Mouse (Mus musculus) small intestine, adult 2 months (tissue): ENCODE measurements at regions not wholly inside any gene's neighbourhood (a gene's known extent, or its start where the extent isn't known, plus 50 kb on each side); places are given as distances from the start of the nearest gene placed in this dataset.

Experiments used
- H3K27ac ChIP-seq: fragments of 200-500 bp; 2 replicates; pipeline ENCODE4 v1.5.1; 2012; ENCODE audit warnings: low read depth, low read length, control low read depth, inconsistent platforms; ENCODE audit not compliant: insufficient read depth
- H3K27me3 ChIP-seq: fragments of 200-500 bp; 2 replicates; pipeline ENCODE4 v1.6.1; 2012; ENCODE audit warnings: mild to moderate bottlenecking, moderate library complexity, low read length, inconsistent platforms; ENCODE audit not compliant: control insufficient read depth, insufficient read depth
- H3K36me3 ChIP-seq: fragments of 200-500 bp; 2 replicates; pipeline ENCODE4 v1.6.1; 2012; ENCODE audit warnings: mild to moderate bottlenecking, low read length, control low read depth, inconsistent platforms; ENCODE audit not compliant: control insufficient read depth, insufficient read depth
- H3K4me1 ChIP-seq: fragments of 200-500 bp; 2 replicates; pipeline ENCODE4 v1.6.1; 2012; ENCODE audit warnings: low read length, inconsistent platforms, mixed read lengths; ENCODE audit not compliant: control insufficient read depth, insufficient read depth, insufficient read length
- H3K4me3 ChIP-seq: fragments of 200-500 bp; 2 replicates; pipeline ENCODE4 v1.5.1; 2012; ENCODE audit warnings: low read depth, mild to moderate bottlenecking, control low read depth, inconsistent platforms, low read length, moderate library complexity
- CTCF ChIP-seq: fragments of 200-500 bp; IDR thresholded peaks from 2 replicates; pipeline ENCODE4 v1.5.1; 2012; ENCODE audit warnings: low read depth, mild to moderate bottlenecking, control low read depth, inconsistent platforms, low read length, moderate library complexity, mixed read lengths; ENCODE audit not compliant: insufficient replicate concordance, insufficient read length; ENCODE audit errors: extremely low read depth
- POLR2A ChIP-seq: fragments of 200-500 bp; IDR thresholded peaks from 2 replicates; pipeline ENCODE4 v1.6.1; 2012; ENCODE audit warnings: low read depth, mild to moderate bottlenecking, control low read depth, inconsistent platforms, low read length, moderate library complexity
- WGBS: fragments of 180-500 bp; shearing (Covaris S2); methylation state at CpG from one replicate; pipeline ENCODE4 v1.1.7; 2018; 5-methylcytosine and 5-hydroxymethylcytosine counted together

DNA sequence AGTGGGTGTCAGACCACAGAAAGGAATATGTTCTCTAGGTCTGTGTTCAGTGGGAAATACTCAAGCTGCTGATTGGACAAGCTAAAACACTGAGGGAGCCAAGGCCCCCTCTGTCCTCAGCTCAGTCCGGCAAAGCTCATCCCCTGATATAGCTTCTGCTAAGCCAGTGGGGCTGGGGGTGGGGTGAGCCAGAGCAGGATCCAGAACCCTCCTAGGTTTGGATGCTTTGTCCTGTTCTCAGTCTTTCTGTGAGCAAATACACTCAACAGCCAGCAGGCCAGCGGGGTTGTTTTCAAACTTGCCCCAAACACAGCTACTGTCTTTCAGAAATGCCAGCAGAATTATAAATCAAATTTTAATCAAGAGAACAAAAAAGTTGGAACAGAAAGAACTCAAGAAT is 454.4 kb downstream of the Wdr11 start:
- Histone ChIP-seq H3K36me3 (no peaks in the 10 kb centered on the region), H3K4me1 (peaks cover 13% of the 10 kb centered on the region; the same call in 1 of the 2 replicates), H3K27ac (no peak overlapping the region), H3K27me3 (no peaks in the 10 kb centered on the region), H3K4me3 (no peak overlapping the region)
- WGBS: 93% methylated on average over 2 of the region's 2 CpGs
- TF ChIP-seq CTCF (no peak), POLR2A (no peak)

DNA sequence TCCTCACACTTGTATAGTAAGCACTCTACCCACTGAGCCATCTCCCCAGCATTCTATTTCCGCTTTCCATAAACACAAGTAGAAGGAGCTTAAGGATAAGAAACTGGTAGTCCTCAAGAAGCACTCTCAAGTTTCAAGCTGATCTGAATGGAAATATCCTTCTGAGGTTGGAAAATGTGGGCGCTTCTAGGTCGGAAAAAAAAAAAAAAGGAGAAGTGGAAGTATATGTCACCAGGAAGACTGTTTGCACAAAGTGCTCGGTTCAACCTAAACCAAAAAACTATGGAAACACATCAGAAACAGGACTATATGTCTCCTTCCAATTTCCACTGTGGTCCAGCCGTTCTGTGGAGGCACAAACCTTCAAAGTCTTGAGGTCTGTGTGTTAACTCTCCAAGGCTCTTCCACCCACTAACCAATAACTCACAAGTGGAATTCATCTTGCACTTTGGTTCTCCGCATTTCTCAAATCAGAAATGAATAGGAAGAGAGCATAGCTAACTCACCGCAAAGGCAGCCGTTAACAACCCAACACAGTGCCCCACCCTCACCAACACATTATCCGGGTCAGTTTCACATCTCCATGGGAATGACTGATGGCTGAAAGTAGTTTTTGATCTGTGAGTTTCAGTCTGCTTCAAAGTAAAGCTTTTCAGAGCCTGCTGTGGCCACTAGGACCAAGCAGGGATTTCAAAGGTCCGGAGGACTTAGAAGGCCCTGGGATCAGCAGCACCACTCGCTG is 455.8 kb downstream of the Wdr11 start:
- Histone ChIP-seq H3K36me3 (no peaks in the 10 kb centered on the region), H3K4me1 (peaks cover 9% of the 10 kb centered on the region; the same call in 1 of the 2 replicates), H3K27me3 (no peaks in the 10 kb centered on the region), H3K4me3 (no peak overlapping the region), H3K27ac (no peak overlapping the region)
- TF ChIP-seq CTCF (no peak), POLR2A (no peak)
- WGBS: 81% methylated on average over 11 of the region's 11 CpGs

DNA sequence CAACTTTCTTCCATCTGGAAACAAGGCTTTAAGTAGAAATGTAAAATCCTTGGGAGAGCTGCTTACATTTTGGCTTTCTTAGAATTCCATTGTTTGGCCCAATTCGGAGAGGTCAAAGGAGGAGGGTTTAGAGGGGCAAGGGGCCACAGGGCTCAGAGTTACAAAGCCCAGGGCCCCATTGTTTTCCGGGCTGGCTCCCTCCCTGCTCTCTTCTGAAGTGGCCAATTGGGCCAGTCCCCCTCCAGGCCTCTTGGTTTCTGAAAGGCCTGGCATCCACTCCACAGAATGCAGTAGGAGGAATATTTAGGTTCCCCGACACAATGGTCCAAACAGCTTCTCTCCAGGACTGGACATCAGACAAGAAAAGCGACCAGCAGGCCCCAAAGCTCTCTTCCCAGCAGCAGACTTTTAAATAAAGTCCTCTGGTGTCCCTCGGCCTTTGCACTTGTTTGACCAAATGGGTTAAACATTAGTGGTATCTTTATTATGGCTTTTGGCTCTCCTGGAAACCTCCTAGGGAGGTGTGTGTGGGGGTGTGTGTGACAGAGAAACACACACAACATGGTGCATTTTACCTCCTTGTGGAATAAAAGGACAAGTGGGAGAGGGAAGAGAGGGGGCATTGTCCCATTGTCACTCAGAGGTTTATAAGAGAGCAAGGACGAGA is 456.6 kb downstream of the Wdr11 start:
- TF ChIP-seq POLR2A (no peak), CTCF (no peak)
- 74% methylated on average over 6 of the region's 6 CpGs for WGBS
- peaks cover 9% of the 10 kb centered on the region; the same call in 1 of the 2 replicates for H3K4me1 ChIP-seq
- no peak overlapping the region for H3K4me3 ChIP-seq
- no peaks in the 10 kb centered on the region for H3K27me3 ChIP-seq
- H3K36me3 ChIP-seq: no peaks in the 10 kb centered on the region
- H3K27ac ChIP-seq: no peak overlapping the region

DNA sequence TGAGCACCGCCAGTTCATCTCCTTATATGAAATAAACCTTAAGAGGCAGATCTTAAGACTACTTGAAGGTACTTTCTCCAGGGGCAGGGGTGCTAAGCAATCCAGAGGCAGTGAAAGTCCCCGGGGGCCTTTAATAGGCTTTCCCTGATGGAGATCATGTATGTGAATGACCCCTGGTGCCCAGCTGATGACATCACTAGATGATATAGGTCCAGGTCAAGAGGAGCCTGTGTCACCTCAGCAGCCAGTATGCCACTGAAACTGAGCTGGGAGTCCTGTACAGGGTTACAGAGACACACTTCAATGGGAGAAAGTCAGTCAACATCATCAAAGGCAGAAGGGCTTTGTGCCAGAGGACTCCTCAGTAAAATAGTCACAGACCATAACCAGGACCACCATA is 457.8 kb downstream of the Wdr11 start:
- 86% methylated on average over 2 of the region's 2 CpGs for WGBS
- Histone ChIP-seq H3K27me3 (no peaks in the 10 kb centered on the region), H3K27ac (no peak overlapping the region), H3K4me1 (peaks cover 3% of the 10 kb centered on the region; the same call in 1 of the 2 replicates), H3K4me3 (no peak overlapping the region), H3K36me3 (no peaks in the 10 kb centered on the region)
- no peak for TF ChIP-seq POLR2A
- TF ChIP-seq CTCF: no peak

DNA sequence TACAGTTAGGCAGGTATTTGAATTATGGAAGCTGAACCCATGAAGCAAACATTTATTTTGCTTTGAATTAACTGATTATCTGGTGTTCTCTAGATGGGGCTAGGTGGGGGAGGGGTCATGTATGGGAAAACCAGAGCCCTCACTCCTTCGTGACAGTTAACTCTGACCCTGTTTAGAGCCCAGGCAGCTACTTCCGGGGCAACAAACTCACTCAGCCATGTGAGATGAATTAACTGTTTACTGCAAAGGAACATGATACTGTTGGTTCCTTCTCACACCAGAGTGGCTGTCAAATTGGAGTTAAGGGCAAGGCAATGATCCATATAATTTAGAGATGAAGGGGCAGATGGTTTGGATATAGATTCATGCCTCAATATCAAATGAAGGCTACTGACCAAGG is 458.5 kb downstream of the Wdr11 start:
- TF ChIP-seq POLR2A (no peak), CTCF (no peak)
- 54% methylated on average over 2 of the region's 2 CpGs for WGBS

DNA sequence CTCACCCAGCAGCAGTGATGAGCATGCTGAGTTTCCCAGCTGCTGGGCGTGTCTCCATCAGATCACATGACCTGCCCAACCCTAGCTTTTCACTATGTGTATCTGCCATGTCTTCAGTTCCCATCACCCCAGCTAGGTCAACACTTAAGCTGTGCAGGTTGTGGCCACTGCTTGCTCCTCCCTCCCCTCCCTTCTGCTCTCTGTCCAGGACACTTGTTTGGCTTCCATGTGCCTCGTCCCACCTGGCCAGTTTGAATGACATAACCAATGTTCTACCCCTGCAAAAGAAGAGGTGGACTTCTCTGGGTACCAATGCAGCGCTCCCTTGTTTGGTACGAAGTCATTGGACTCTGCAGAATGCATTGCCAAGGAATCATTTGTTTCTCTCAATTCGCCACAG is 460.7 kb downstream of the Wdr11 start:
- TF ChIP-seq POLR2A (no peak), CTCF (no peak)
- Histone ChIP-seq H3K27me3 (no peaks in the 10 kb centered on the region), H3K4me1 (no peaks in the 10 kb centered on the region), H3K36me3 (no peaks in the 10 kb centered on the region), H3K4me3 (no peak overlapping the region), H3K27ac (no peak overlapping the region)
- 90% methylated on average over 5 of the region's 5 CpGs for WGBS

More for the DNA sequence above, 458.5 kb downstream of the Wdr11 start:
- H3K36me3 ChIP-seq: no peaks in the 10 kb centered on the region
- no peak overlapping the region; the same call in 1 of the 2 replicates for H3K27ac ChIP-seq
- H3K4me1 ChIP-seq: no peaks in the 10 kb centered on the region
- H3K27me3 ChIP-seq: no peaks in the 10 kb centered on the region
- H3K4me3 ChIP-seq: no peak overlapping the region

DNA sequence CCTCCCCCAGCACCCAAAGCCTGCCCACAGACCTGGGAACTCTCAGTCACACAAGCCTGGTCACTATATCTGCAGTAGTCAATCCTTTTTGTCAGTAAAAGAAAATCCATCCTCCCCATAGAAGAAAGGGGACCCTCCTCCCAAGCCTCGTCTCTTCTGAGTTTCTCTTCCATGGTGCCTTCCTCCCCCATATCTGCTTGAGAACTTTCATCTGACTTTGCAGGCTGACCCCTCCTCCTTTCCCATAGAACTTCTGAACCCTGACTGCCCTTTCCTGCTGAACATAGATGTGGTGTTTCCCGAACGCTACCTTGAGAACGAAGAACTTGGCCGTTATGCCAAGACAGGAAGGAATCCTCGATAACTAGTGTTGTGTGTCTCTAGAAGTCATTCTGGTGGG is 462.5 kb downstream of the Ate1 start:
- TF ChIP-seq POLR2A: no peak
- TF ChIP-seq CTCF: no peak
- WGBS: 88% methylated on average over 6 of the region's 6 CpGs
- H3K4me3 ChIP-seq: no peak overlapping the region

More for the DNA sequence above, 462.5 kb downstream of the Ate1 start:
- H3K4me1 ChIP-seq: peaks cover 2% of the 10 kb centered on the region; the same call in 1 of the 2 replicates
- H3K36me3 ChIP-seq: no peaks in the 10 kb centered on the region
- no peaks in the 10 kb centered on the region for H3K27me3 ChIP-seq
- H3K27ac ChIP-seq: no peak overlapping the region
